Mouse (Mus musculus): ENCODE results near the gene Fam49a. TPM values are rescaled to one million over a fixed set of nuclear protein-coding genes. Genes with fewer than 3 reads are reported as not detected.
A peak's percentile ranks its signal among the peaks of the same experiment; 100 is the strongest.

Gene Fam49a
- 47.0 and 57.8 TPM in 2 replicates for polyA plus RNA-seq (2015; fragmentation: Nextera tagmentation; extraction: Ambion mirVana)

DNA sequence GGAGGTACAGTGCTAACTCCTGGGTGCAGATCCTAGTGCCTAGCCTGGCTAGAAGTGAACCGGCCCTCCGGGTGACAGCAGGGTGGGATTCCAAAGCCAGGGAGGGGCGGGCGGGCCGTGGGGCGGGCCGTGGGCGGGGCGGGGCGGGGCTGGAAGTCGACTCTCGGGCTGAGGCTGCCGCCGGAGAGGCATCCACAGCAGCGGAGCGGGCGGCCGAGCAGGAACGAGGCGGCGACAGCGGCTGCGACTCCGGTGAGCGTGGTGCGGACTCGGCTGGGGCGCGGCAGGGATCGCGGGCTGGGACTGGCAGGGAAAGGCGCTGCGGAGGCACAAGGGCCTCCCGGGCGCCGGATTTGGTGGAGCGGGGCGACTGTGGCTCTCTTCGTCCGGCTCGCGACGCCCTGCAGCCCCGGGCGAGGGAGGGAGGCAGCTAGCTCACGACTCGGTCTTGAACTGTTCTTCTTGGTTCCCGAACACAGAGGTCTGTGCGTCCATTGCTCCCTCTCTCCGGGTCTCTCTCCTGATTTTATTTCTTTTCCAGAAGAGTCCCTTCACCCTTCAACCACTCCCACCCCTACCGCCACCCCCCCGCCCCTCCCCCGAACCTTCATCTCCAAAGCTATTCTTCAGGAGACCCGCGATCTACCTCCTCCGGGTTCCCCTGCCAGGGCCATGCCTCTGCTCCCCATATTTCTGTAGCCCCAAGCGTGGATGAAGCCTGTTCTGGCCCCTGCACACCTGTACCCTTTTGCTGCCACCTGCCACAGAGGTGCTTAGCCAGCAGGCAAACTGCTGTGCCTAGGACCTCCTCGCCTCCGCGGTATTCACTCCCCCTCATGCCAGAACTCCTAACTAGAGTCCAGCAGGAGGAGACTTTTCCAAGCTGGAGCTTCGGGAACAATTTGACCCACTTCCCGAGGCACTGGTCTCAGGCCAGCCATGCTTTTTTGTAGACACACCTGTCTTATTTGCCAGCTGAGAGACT is at the start of gene Fam49a:
TSS of gene Fam49a (plus strand) at position 153 of the 985 bp plus-strand sequence.
- peak within 1 kb of the TSS; percentile 91 for H3K4me3 ChIP-seq
- H3K4me1 ChIP-seq (replicated peaks), result peaks cover 55% of the 10 kb centered on the region
- under 1% methylated on average over 42 of the region's 62 CpGs for WGBS
- peak within 1 kb of the TSS; percentile 69 for H3K4me2 ChIP-seq
- H3K9ac ChIP-seq, result peak within 1 kb of the TSS; percentile 94
- H3K27ac ChIP-seq (replicated peaks), result peak within 1 kb of the TSS; percentile 85
- no peaks in the 10 kb centered on the region for H3K27me3 ChIP-seq
- ATAC-seq (ENCODE audit: low FRiP score, low read depth), result peak; percentile 86
- H3K36me3 ChIP-seq, result no peaks in the 10 kb centered on the region
- no peaks in the 10 kb centered on the region for H3K9me3 ChIP-seq

GRCm38 (mm10) chr12:12213536-12213935 is 48.4 kb upstream of the Fam49a start:
- Histone ChIP-seq H3K4me3 (no peak overlapping the region), H3K36me3 (no peaks in the 10 kb centered on the region), H3K9ac (no peak overlapping the region), H3K4me2 (no peak overlapping the region), H3K4me1 (replicated peaks) (no peaks in the 10 kb centered on the region), H3K27me3 (no peaks in the 10 kb centered on the region), H3K9me3 (no peaks in the 10 kb centered on the region), H3K27ac (replicated peaks) (no peak overlapping the region)
- no peak for ATAC-seq (ENCODE audit: low FRiP score, low read depth)
- WGBS, result 75% methylated on average over 3 of the region's 3 CpGs

DNA sequence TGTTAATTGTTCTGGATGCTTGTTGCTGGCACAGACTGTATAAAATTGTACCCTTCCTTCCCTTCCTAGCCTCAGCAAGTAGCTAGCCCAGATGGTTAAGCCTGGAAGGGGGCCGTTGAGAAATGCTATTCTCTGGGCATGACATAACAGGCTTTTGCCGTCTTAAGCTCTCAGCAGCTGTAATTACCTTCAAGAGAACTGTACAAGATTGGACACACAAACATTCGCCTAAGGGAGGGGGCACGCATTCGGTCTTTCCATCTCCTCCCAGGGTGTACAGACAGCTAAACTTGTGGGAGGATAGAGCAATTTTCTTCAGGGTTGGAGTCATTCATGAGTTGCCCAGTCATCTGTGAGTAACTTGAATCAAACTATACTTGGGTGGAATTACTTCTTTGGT is 43.0 kb upstream of the Fam49a start:
- no peak overlapping the region for H3K4me2 ChIP-seq
- H3K9ac ChIP-seq, result no peak overlapping the region
- H3K27ac ChIP-seq (replicated peaks), result no peak overlapping the region
- no peaks in the 10 kb centered on the region for H3K9me3 ChIP-seq
- no peaks in the 10 kb centered on the region for H3K4me1 ChIP-seq (replicated peaks)
- H3K4me3 ChIP-seq, result no peak overlapping the region
- H3K36me3 ChIP-seq, result no peaks in the 10 kb centered on the region
- no peaks in the 10 kb centered on the region for H3K27me3 ChIP-seq
- no peak for ATAC-seq (ENCODE audit: low FRiP score, low read depth)
- WGBS, result 80% methylated on average over 5 of the region's 5 CpGs

- ATAC-seq (ENCODE audit: low FRiP score, low read depth), result no peak
Observed at GRCm38 (mm10) chr12:12220755-12221496, 41.0 kb upstream of the Fam49a start.

DNA sequence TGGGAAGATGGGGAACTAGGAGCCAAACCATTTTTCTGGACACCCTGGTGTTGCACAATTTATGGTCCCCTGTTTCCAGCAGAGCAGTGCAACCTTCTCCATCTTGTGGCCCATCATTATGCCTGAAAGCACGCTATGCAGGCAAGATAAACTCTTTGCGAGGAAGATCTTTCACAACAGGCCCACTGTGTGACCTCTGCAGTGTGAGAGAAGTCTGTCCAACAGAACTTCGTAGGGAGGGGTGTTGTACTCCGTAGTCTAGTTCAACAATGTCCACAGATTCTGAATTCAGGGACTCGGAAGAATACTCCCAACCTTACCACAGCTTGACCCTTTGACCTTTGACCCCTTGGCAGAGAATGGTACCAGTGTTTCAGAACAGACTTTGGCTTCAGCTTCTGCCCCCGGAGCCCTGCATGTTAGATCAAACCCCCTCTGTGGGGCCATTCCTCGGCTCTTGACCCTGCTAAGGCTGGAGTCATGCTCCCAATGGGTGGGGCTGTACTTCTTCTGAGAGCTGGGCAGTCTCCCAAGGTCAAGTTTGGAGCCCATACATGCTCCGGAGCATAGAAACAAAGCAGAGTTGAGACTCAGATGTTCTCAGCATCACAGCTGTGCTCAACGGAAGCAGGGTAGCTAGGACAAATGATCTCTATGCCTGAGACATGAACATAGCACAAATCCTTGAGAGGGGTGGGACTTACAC is 39.2 kb upstream of the Fam49a start:
- Histone ChIP-seq H3K4me2 (no peak overlapping the region), H3K4me1 (replicated peaks) (no peaks in the 10 kb centered on the region), H3K27ac (replicated peaks) (no peak overlapping the region), H3K4me3 (no peak overlapping the region), H3K9me3 (no peaks in the 10 kb centered on the region), H3K36me3 (no peaks in the 10 kb centered on the region), H3K27me3 (no peaks in the 10 kb centered on the region), H3K9ac (no peak overlapping the region)
- no peak; the same call in 1 of the 2 replicates for ATAC-seq (ENCODE audit: low FRiP score, low read depth)
- 58% methylated on average over 9 of the region's 9 CpGs for WGBS

More at GRCm38 (mm10) chr12:12220755-12221496, 41.0 kb upstream of the Fam49a start:
- Histone ChIP-seq H3K36me3 (no peaks in the 10 kb centered on the region), H3K4me3 (no peak overlapping the region), H3K27ac (replicated peaks) (no peak overlapping the region), H3K4me2 (no peak overlapping the region), H3K4me1 (replicated peaks) (no peaks in the 10 kb centered on the region), H3K27me3 (no peaks in the 10 kb centered on the region), H3K9me3 (no peaks in the 10 kb centered on the region), H3K9ac (no peak overlapping the region)
- 70% methylated on average over 8 of the region's 8 CpGs for WGBS

DNA sequence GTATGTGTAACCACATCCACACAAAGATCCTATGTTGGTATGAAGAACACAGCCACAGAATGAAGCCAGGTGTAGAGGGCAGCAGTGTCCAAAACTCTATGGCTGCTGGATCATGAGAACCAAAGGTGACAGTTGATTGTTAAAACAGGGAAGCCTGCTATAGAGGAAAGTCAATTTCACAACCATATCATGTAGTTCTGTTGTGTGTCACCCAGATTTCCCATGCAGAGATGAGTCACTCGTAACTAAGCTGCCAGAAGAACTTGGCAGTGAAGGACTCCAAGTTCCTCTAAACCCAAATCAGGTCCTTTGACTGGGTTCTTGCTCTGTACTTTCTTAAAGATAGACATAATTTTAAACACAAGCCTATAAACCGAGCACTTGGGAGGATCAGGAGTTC is 38.6 kb upstream of the Fam49a start:
- Histone ChIP-seq H3K4me2 (no peak overlapping the region), H3K27me3 (no peaks in the 10 kb centered on the region), H3K4me1 (replicated peaks) (no peaks in the 10 kb centered on the region), H3K27ac (replicated peaks) (no peak overlapping the region), H3K36me3 (no peaks in the 10 kb centered on the region), H3K9me3 (no peaks in the 10 kb centered on the region), H3K9ac (no peak overlapping the region), H3K4me3 (no peak overlapping the region)
- WGBS, result 89% methylated on average over 2 of the region's 2 CpGs
- ATAC-seq (ENCODE audit: low FRiP score, low read depth), result no peak

GRCm38 (mm10) chr12:12225706-12226105 is 36.2 kb upstream of the Fam49a start:
- no peaks in the 10 kb centered on the region for H3K27me3 ChIP-seq
- peak; percentile 23; the same call in 1 of the 2 replicates for ATAC-seq (ENCODE audit: low FRiP score, low read depth)
- no peak overlapping the region for H3K4me3 ChIP-seq
- no peak overlapping the region for H3K27ac ChIP-seq (replicated peaks)
- no peaks in the 10 kb centered on the region for H3K9me3 ChIP-seq
- H3K4me1 ChIP-seq (replicated peaks), result no peaks in the 10 kb centered on the region
- WGBS, result 30% methylated on average over 6 of the region's 6 CpGs
- H3K36me3 ChIP-seq, result no peaks in the 10 kb centered on the region
- H3K9ac ChIP-seq, result no peak overlapping the region
- H3K4me2 ChIP-seq, result no peak overlapping the region

- H3K4me2 ChIP-seq, result no peak overlapping the region
- ATAC-seq (ENCODE audit: low FRiP score, low read depth), result no peak
- no peaks in the 10 kb centered on the region for H3K4me1 ChIP-seq (replicated peaks)
- no peak overlapping the region for H3K4me3 ChIP-seq
- H3K36me3 ChIP-seq, result no peaks in the 10 kb centered on the region
- WGBS, result 91% methylated on average over 3 of the region's 3 CpGs
- H3K9ac ChIP-seq, result no peak overlapping the region
- no peaks in the 10 kb centered on the region for H3K9me3 ChIP-seq
- no peak overlapping the region for H3K27ac ChIP-seq (replicated peaks)
- no peaks in the 10 kb centered on the region for H3K27me3 ChIP-seq
Observed at GRCm38 (mm10) chr12:12227594-12227993, 34.3 kb upstream of the Fam49a start.

GRCm38 (mm10) chr12:12230031-12230557 is 31.8 kb upstream of the Fam49a start:
- no peaks in the 10 kb centered on the region for H3K9me3 ChIP-seq
- no peaks in the 10 kb centered on the region for H3K36me3 ChIP-seq
- no peak overlapping the region for H3K4me3 ChIP-seq
- no peaks in the 10 kb centered on the region for H3K27me3 ChIP-seq
- H3K4me1 ChIP-seq (replicated peaks), result no peaks in the 10 kb centered on the region
- H3K9ac ChIP-seq, result no peak overlapping the region
- H3K27ac ChIP-seq (replicated peaks), result no peak overlapping the region
- no peak overlapping the region for H3K4me2 ChIP-seq
- ATAC-seq (ENCODE audit: low FRiP score, low read depth), result no peak

- Histone ChIP-seq H3K4me1 (replicated peaks) (no peaks in the 10 kb centered on the region), H3K4me3 (no peak overlapping the region), H3K36me3 (no peaks in the 10 kb centered on the region), H3K9ac (no peak overlapping the region), H3K27me3 (no peaks in the 10 kb centered on the region), H3K9me3 (no peaks in the 10 kb centered on the region), H3K4me2 (no peak overlapping the region), H3K27ac (replicated peaks) (no peak overlapping the region)
- ATAC-seq (ENCODE audit: low FRiP score, low read depth), result no peak
- WGBS, result 93% methylated on average over 4 of the region's 4 CpGs
Observed at GRCm38 (mm10) chr12:12232097-12232496, 29.8 kb upstream of the Fam49a start.

DNA sequence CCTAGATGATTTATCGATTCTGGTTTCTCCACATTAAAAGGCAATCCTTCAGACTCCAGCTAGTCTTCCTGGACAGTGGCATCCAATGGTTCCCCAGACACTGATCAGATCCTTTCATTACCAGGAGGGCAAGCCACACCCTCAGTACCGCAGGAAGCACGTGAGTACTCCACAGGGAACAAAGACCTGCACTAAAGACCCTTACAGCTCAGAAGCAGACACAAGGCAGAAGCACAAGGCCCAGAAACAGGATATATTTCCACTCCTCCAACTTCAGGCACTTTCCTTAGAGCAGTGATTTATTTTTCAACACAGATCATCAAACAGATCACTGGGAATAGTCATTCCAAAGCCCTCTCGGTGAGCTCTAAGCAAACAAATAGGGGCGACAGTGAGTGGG is 25.0 kb upstream of the Fam49a start:
- no peak overlapping the region for H3K27ac ChIP-seq (replicated peaks)
- no peak for ATAC-seq (ENCODE audit: low FRiP score, low read depth)

More for the DNA sequence above, 25.0 kb upstream of the Fam49a start:
- no peaks in the 10 kb centered on the region for H3K9me3 ChIP-seq
- no peaks in the 10 kb centered on the region for H3K36me3 ChIP-seq
- WGBS, result 32% methylated on average over 5 of the region's 5 CpGs
- H3K9ac ChIP-seq, result no peak overlapping the region
- H3K4me3 ChIP-seq, result no peak overlapping the region
- no peaks in the 10 kb centered on the region for H3K4me1 ChIP-seq (replicated peaks)
- H3K27me3 ChIP-seq, result no peaks in the 10 kb centered on the region
- H3K4me2 ChIP-seq, result no peak overlapping the region
